Mouse (Mus musculus): Measurements from ENCODE around the gene Vps33a.

GRCm38 (mm10) chr5:123602174-123602573 is 29.3 kb upstream of the Vps33a start:
- TF ChIP-seq POLR2A (IDR thresholded peaks at IDR 0.05; ENCODE audit: borderline replicate concordance, insufficient read depth, low read length) = no peak
- TF ChIP-seq CTCF (IDR thresholded peaks at IDR 0.05; ENCODE audit: borderline replicate concordance, insufficient read depth, low read depth, low read length) = no peak

Measured in cerebellum, adult 2 months (tissue).